Mouse (Mus musculus) lung, adult 2 months (tissue): ENCODE measurements around the gene Osbp.

Experiments
- CTCF ChIP-seq: fragments of 200-500 bp; IDR thresholded peaks from 2 replicates; pipeline ENCODE4 v1.5.1; 2011; ENCODE audit warnings: mild to moderate bottlenecking, low read length, control low read depth; ENCODE audit not compliant: insufficient read depth
- POLR2A ChIP-seq: fragments of 200-500 bp; IDR thresholded peaks from 2 replicates; pipeline ENCODE4 v1.6.1; 2011; ENCODE audit warnings: low read depth, mild to moderate bottlenecking, control low read depth, low read length, borderline replicate concordance; ENCODE audit errors: extremely low read depth

- TF ChIP-seq CTCF (no peak), POLR2A (no peak)
These were observed 39.4 kb upstream of the Osbp start for GRCm38 (mm10) chr19:11926380-11926779.
